Mouse (Mus musculus) heart, postnatal 0 days (tissue): ENCODE measurements around the gene Traf6. TPM values are rescaled to one million over a fixed set of nuclear protein-coding genes. Genes with fewer than 3 reads are reported as not detected.

Experiments used
- ATAC-seq: fragments of 200-750 bp; cut with Nextera tagmentation; 2 replicates; pipeline ENCODE4 v1.8.0; 2017; ENCODE audit warnings: low read depth, moderate number of reproducible peaks, moderate library complexity; ENCODE audit not compliant: insufficient read depth
- DNase-seq: peaks from one replicate; pipeline ENCODE4 v3.0.0-alpha.2; 2016; ENCODE audit warnings: low spot score
- H3K27ac ChIP-seq: fragments of 300-500 bp; sonication (generic); 2 replicates; pipeline ENCODE4 v1.5.1; 2014; ENCODE audit warnings: low read depth, mild to moderate bottlenecking
- H3K27me3 ChIP-seq: fragments of 300-500 bp; sonication (generic); 2 replicates; pipeline ENCODE4 v1.6.1; 2014; ENCODE audit warnings: low read length, mixed read lengths; ENCODE audit not compliant: control insufficient read depth, insufficient read depth
- H3K36me3 ChIP-seq: fragments of 300-500 bp; sonication (generic); replicated peaks from 2 replicates; pipeline ENCODE4 v1.6.1; 2014; ENCODE audit warnings: low read length, mixed read lengths; ENCODE audit not compliant: control insufficient read depth, insufficient read depth
- H3K4me1 ChIP-seq: fragments of 300-500 bp; sonication (generic); 2 replicates; pipeline ENCODE4 v1.6.1; 2014; ENCODE audit warnings: antibody characterized with exemption; ENCODE audit not compliant: control insufficient read depth, insufficient read depth
- H3K4me2 ChIP-seq: fragments of 300-500 bp; sonication (generic); 2 replicates; pipeline ENCODE4 v1.6.1; 2014; ENCODE audit warnings: low read depth, mild to moderate bottlenecking, low read length, moderate library complexity
- H3K4me3 ChIP-seq: fragments of 300-500 bp; sonication (generic); 2 replicates; pipeline ENCODE4 v1.5.1; 2014; ENCODE audit warnings: low read depth, low read length
- H3K9ac ChIP-seq: fragments of 300-500 bp; sonication (generic); replicated peaks from 2 replicates; pipeline ENCODE4 v1.6.1; 2014; ENCODE audit warnings: low read depth, low read length, mixed read lengths
- H3K9me3 ChIP-seq: fragments of 300-500 bp; sonication (generic); replicated peaks from 2 replicates; pipeline ENCODE4 v1.6.1; 2016; ENCODE audit warnings: low read length; ENCODE audit not compliant: control insufficient read depth
- CTCF ChIP-seq: IDR thresholded peaks from 2 replicates; pipeline ENCODE4 v1.5.1; 2016; ENCODE audit warnings: antibody characterized with exemption, control low read depth, low read depth
- EP300 ChIP-seq: IDR thresholded peaks from 2 replicates; pipeline ENCODE4 v1.6.1; 2016; ENCODE audit warnings: antibody characterized with exemption, low read depth
- WGBS: fragments of 180-500 bp; shearing (Covaris S2); extraction: QIAGEN DNeasy Blood & Tissue Kit; methylation state at CpG from one replicate; pipeline ENCODE4 v1.1.7; 2014; 5-methylcytosine and 5-hydroxymethylcytosine counted together
- polyA plus RNA-seq: library from polyadenylated mRNA; unstranded; fragments of >200 nt; fragmentation: Nextera tagmentation; extraction: Ambion mirVana; gene quantifications from 2 replicates; pipeline ENCODE4 v1.2.1, GENCODE M21; 2015
- total RNA-seq: library from RNA; depleted of rRNA; stranded (reverse); fragments of >200 nt; gene quantifications from 2 replicates; pipeline ENCODE4 v1.2.3, GENCODE M21; 2014; ENCODE audit warnings: low replicate concordance; rRNA removed

Traf6 gene
- total and polyA plus RNA-seq, 2 experiments from 2014 or later: 3.3 to 13.9 TPM

DNA sequence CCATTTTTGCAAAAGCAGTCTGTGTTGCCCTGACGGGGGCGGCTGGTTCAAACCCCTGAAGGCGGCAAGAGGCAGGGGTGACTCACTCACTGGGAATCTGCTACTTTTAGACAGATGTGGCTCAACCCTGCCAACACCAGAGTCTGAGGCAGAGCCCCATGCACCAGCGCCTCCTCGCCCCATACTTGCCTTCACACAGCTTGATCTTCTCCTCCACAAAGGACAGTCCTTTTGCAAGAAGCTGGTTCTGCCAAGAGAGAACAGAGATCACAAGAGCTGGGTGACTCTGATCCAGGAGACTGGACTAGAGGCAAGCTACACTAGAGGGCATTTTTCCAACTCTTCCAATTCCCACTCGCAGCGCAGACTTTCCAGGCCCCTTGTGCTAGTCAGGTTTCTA is 68.3 kb downstream of the Traf6 start:
- no peak for TF ChIP-seq CTCF
- no peak for TF ChIP-seq EP300
- no peak overlapping the region for H3K4me3 ChIP-seq
- H3K4me2 ChIP-seq: no peak overlapping the region
- 55% methylated on average over 7 of the region's 7 CpGs for WGBS
- H3K27ac ChIP-seq: no peak overlapping the region
- 0 out of 2 replicates have a peak, but pooled peaks cover 4% of the 10 kb centered on the region for H3K4me1 ChIP-seq
- H3K27me3 ChIP-seq: no peaks in the 10 kb centered on the region
- no peak for ATAC-seq
- H3K9ac ChIP-seq: no peak overlapping the region
- no peaks in the 10 kb centered on the region for H3K36me3 ChIP-seq
- no peak for DNase-seq
- no peaks in the 10 kb centered on the region for H3K9me3 ChIP-seq

Other genes with a start within 250 kb of the Traf6 start
- gene Rag2, start 53.7 kb upstream of the Traf6 start, total RNA-seq: 0.08 TPM in 1 of 2 replicates, not detected in the other
- not detected in 2 replicates for gene Rag2, start 53.7 kb upstream of the Traf6 start, polyA plus RNA-seq
- 0.04 and 12.3 TPM in 2 replicates for gene Rag1, start 28.9 kb upstream of the Traf6 start, total RNA-seq
- 0.01 and 0.03 TPM in 2 replicates for gene Rag1, start 28.9 kb upstream of the Traf6 start, polyA plus RNA-seq
- gene B230118H07Rik, start 28.9 kb upstream of the Traf6 start, total RNA-seq: 17.3 and 24.3 TPM in 2 replicates
- gene B230118H07Rik, start 28.9 kb upstream of the Traf6 start, polyA plus RNA-seq: 85.5 and 92.1 TPM in 2 replicates
- 3.7 and 16.1 TPM in 2 replicates for gene Prr5l, start 204.6 kb downstream of the Traf6 start, total RNA-seq
- gene Prr5l, start 204.6 kb downstream of the Traf6 start, polyA plus RNA-seq: 2.9 and 3.7 TPM in 2 replicates
- 29.8 and 44.6 TPM in 2 replicates for gene Commd9, start 207.8 kb downstream of the Traf6 start, total RNA-seq
- 46.3 and 52.3 TPM in 2 replicates for gene Commd9, start 207.8 kb downstream of the Traf6 start, polyA plus RNA-seq